Mouse (Mus musculus): ENCODE measurements at regions not wholly inside any gene's neighbourhood (a gene's known extent, or its start where the extent isn't known, plus 50 kb on each side); places are given as distances from the start of the nearest gene placed in this dataset.

DNA sequence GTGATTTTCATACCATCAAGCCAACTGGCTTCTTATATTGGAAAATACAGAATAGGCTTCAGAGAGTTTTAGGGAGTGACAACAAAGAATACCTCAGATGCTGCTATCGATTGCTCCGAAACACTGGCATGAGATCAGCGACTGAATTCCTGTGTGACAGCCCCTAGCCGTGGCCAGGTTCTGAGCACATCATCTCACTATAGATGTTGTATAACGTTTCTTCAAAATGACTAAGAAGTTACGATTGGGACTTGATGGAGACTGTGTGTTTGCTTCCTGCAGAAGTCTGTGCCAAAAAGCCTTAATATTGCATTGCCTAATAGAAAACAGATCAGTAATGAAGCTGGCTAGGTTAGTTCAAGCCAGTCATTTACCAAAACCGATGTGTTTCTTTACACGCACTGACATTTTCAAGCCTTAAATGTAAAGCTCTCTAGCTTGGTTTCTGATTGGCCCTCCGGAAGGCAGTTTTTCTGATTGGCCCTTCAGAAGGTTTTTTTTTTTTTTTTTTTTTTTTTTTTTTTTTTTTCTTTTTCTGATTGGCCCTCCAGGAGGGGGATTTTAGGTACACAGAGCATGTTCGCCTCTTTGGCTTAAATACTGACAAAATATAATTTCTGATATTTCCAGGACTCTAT, 408.9 kb downstream of the Ttll7 start:
- Histone ChIP-seq H3K4me3 (replicated peaks; ENCODE audit: low read depth, low read length) (no peak overlapping the region), H3K4me2 (ENCODE audit: low read length) (no peak overlapping the region), H3K4me1 (replicated peaks; ENCODE audit: insufficient read depth, low read length) (no peaks in the 10 kb centered on the region), H3K36me3 (ENCODE audit: insufficient read depth, low read length) (no peaks in the 10 kb centered on the region), H3K27me3 (ENCODE audit: insufficient read depth, low read length) (no peaks in the 10 kb centered on the region), H3K9me3 (replicated peaks; ENCODE audit: low read length) (no peaks in the 10 kb centered on the region), H3K9ac (ENCODE audit: low read depth, low read length) (no peak overlapping the region), H3K27ac (no peak overlapping the region)
- no peak for TF ChIP-seq CTCF (IDR thresholded peaks at IDR 0.05; ENCODE audit: low read depth)
- no peak for DNase-seq (ENCODE audit: low spot score)
- 82% methylated on average over 10 of the region's 10 CpGs for WGBS
- ATAC-seq (replicated peaks; ENCODE audit: low FRiP score, low read depth) = no peak

DNA sequence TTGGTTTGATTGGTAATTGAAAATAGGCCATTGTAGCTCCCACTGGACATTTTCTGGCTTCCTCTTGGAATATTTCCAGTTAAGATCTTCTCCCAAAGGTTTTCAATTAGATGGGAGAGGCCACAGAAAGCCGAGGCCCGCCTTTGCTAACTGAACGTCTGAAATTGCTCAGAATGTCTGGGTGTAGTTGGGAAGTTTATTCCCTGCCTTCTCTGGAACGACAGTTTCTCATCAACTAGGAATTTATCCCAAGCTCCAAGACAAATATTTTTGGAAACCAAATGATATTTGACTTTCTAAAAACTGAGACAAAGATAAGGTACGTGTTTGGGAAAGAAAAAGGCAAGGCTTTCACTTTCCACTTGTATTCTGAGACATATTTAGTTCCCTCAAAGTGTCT, 414.4 kb downstream of the Ttll7 start:
- H3K9ac ChIP-seq (ENCODE audit: low read depth, low read length) = no peak overlapping the region
- ATAC-seq (replicated peaks; ENCODE audit: low FRiP score, low read depth) (no peak), DNase-seq (ENCODE audit: low spot score) (peak; percentile 45)
- no peak overlapping the region for H3K4me2 ChIP-seq (ENCODE audit: low read length)
- H3K36me3 ChIP-seq (ENCODE audit: insufficient read depth, low read length) = no peaks in the 10 kb centered on the region
- WGBS = 56% methylated on average over 5 of the region's 5 CpGs
- no peaks in the 10 kb centered on the region for H3K4me1 ChIP-seq (replicated peaks; ENCODE audit: insufficient read depth, low read length)
- TF ChIP-seq CTCF (IDR thresholded peaks at IDR 0.05; ENCODE audit: low read depth) = no peak
- H3K27me3 ChIP-seq (ENCODE audit: insufficient read depth, low read length) = no peaks in the 10 kb centered on the region
- H3K4me3 ChIP-seq (replicated peaks; ENCODE audit: low read depth, low read length) = no peak overlapping the region
- no peaks in the 10 kb centered on the region for H3K9me3 ChIP-seq (replicated peaks; ENCODE audit: low read length)
- H3K27ac ChIP-seq = no peak overlapping the region

DNA sequence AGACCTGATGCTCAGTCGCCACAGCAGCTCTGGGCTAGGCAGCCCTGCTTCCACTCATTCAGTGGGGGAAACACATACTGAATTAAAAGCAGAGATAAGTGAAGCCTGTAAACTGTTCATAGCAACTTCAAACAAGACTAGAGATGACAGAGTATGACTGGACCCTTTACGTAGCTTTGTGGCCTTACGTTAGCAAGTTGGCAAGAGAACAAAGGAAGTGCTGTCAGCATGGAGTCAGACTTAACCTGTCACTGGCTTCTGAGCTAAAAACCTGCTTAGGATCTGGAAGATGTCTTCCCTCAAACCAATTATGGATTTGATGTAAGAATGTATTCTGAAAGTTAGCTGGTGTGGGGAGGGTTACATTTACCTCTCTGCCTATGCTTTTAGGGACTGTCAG, 421.3 kb downstream of the Ttll7 start:
- WGBS = 86% methylated on average over 3 of the region's 3 CpGs
- no peak overlapping the region for H3K27ac ChIP-seq
- ATAC-seq (replicated peaks; ENCODE audit: low FRiP score, low read depth) (no peak), DNase-seq (ENCODE audit: low spot score) (no peak)
- TF ChIP-seq CTCF (IDR thresholded peaks at IDR 0.05; ENCODE audit: low read depth) = no peak
- H3K4me3 ChIP-seq (replicated peaks; ENCODE audit: low read depth, low read length) = no peak overlapping the region
- no peaks in the 10 kb centered on the region for H3K27me3 ChIP-seq (ENCODE audit: insufficient read depth, low read length)
- H3K9me3 ChIP-seq (replicated peaks; ENCODE audit: low read length) = no peaks in the 10 kb centered on the region
- H3K9ac ChIP-seq (ENCODE audit: low read depth, low read length) = no peak overlapping the region
- H3K36me3 ChIP-seq (ENCODE audit: insufficient read depth, low read length) = no peaks in the 10 kb centered on the region
- H3K4me2 ChIP-seq (ENCODE audit: low read length) = no peak overlapping the region
- H3K4me1 ChIP-seq (replicated peaks; ENCODE audit: insufficient read depth, low read length) = no peaks in the 10 kb centered on the region

DNA sequence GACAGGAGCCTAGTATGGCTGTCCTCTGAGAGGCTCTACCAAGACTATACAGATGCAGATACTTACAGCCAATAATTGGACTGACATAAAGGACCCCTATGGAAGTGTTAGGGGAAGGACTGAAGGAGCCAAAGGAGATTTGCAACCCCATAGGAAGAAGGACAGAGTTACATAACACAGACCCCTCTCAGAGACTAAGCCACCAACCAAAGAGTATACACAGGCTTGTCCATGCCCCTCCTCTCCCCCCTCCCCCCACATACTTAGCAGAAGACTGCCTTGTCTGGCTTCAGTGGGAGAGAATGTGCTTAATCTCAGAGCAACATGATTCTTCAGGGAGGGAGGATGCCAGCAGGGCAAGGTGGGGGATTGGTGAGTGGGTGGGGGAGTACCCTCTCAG, 426.4 kb downstream of the Ttll7 start:
- H3K4me3 ChIP-seq (replicated peaks; ENCODE audit: low read depth, low read length) = no peak overlapping the region
- TF ChIP-seq CTCF (IDR thresholded peaks at IDR 0.05; ENCODE audit: low read depth) = no peak
- H3K27me3 ChIP-seq (ENCODE audit: insufficient read depth, low read length) = no peaks in the 10 kb centered on the region
- no peak overlapping the region for H3K9ac ChIP-seq (ENCODE audit: low read depth, low read length)
- DNase-seq (ENCODE audit: low spot score) (no peak), ATAC-seq (replicated peaks; ENCODE audit: low FRiP score, low read depth) (no peak)
- H3K4me1 ChIP-seq (replicated peaks; ENCODE audit: insufficient read depth, low read length) = no peaks in the 10 kb centered on the region
- H3K4me2 ChIP-seq (ENCODE audit: low read length) = no peak overlapping the region
- no peak overlapping the region for H3K27ac ChIP-seq
- H3K36me3 ChIP-seq (ENCODE audit: insufficient read depth, low read length) = no peaks in the 10 kb centered on the region
- H3K9me3 ChIP-seq (replicated peaks; ENCODE audit: low read length) = no peaks in the 10 kb centered on the region

DNA sequence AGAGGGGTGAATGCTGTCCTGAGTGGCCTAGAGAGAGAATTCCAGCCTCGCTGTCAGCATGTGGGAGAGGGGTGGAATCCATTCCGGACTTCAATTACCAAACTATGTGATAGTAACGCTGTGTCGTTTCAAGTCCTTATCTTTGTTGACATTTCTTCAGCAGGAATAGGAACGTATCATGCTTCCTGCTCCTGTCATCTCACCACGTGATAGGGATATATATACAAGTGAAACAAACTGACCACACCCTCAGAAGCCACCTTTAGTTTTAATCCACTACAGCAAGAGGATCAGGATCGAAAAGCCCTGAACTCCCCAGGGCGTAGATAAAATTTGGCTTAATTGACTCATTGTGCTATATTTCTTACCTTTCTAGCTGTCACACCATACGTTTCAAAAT, 431.6 kb downstream of the Ttll7 start:
- ATAC-seq (replicated peaks; ENCODE audit: low FRiP score, low read depth) (no peak), DNase-seq (ENCODE audit: low spot score) (no peak)
- no peak for TF ChIP-seq CTCF (IDR thresholded peaks at IDR 0.05; ENCODE audit: low read depth)

DNA sequence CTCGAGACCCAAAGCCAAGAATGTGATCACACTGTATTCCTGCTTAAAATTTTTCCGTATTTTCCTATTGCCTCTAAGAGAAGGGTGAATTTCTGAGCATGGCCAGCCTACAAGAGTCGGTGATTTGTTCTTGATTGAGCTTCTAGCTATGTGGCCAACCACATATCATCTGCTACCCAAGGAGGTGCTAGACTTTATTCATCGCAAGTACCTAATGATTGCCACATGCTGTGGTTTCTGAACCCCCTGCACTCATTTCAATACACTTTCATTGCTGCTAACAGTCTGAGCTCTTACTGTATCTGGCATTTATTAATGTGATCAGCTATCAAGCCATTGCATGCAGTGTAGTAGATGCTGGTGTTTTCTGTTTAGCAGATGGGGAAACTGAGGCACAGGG, 432.2 kb downstream of the Ttll7 start:
- no peak overlapping the region for H3K9ac ChIP-seq (ENCODE audit: low read depth, low read length)
- no peak overlapping the region for H3K4me3 ChIP-seq (replicated peaks; ENCODE audit: low read depth, low read length)
- H3K4me2 ChIP-seq (ENCODE audit: low read length) = no peak overlapping the region
- no peak for TF ChIP-seq CTCF (IDR thresholded peaks at IDR 0.05; ENCODE audit: low read depth)
- WGBS = 87% methylated on average over 4 of the region's 4 CpGs
- no peak for ATAC-seq (replicated peaks; ENCODE audit: low FRiP score, low read depth)
- DNase-seq (ENCODE audit: low spot score) = no peak
- no peaks in the 10 kb centered on the region for H3K36me3 ChIP-seq (ENCODE audit: insufficient read depth, low read length)
- H3K27ac ChIP-seq = no peak overlapping the region
- no peaks in the 10 kb centered on the region for H3K9me3 ChIP-seq (replicated peaks; ENCODE audit: low read length)
- H3K27me3 ChIP-seq (ENCODE audit: insufficient read depth, low read length) = no peaks in the 10 kb centered on the region
- H3K4me1 ChIP-seq (replicated peaks; ENCODE audit: insufficient read depth, low read length) = no peaks in the 10 kb centered on the region

More for the DNA sequence above, 431.6 kb downstream of the Ttll7 start:
- Histone ChIP-seq H3K4me3 (replicated peaks; ENCODE audit: low read depth, low read length) (no peak overlapping the region), H3K4me2 (ENCODE audit: low read length) (no peak overlapping the region), H3K27me3 (ENCODE audit: insufficient read depth, low read length) (no peaks in the 10 kb centered on the region), H3K27ac (no peak overlapping the region), H3K9ac (ENCODE audit: low read depth, low read length) (no peak overlapping the region), H3K36me3 (ENCODE audit: insufficient read depth, low read length) (no peaks in the 10 kb centered on the region), H3K4me1 (replicated peaks; ENCODE audit: insufficient read depth, low read length) (no peaks in the 10 kb centered on the region), H3K9me3 (replicated peaks; ENCODE audit: low read length) (no peaks in the 10 kb centered on the region)
- 61% methylated on average over 9 of the region's 9 CpGs for WGBS

DNA sequence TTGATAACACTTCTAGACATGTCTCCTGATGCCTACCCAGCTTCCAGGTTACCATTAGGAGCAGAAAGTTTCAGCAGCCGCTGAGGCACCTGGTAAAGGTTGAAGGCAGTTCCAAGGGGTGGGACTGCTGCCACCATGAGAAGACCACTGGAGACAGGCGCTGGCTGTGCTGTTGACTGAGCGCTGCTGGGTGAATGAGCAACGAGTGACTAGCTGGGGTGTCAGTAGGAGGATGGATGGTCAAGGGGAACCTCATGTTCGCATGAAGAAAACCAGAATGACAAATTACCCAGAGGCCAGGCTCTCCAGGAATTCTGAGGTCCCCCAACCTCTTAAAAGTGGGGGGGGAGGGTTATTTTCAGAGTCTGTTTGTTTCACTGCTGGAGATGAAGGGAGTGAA, 433.3 kb downstream of the Ttll7 start:
- H3K4me1 ChIP-seq (replicated peaks; ENCODE audit: insufficient read depth, low read length) = no peaks in the 10 kb centered on the region
- ATAC-seq (replicated peaks; ENCODE audit: low FRiP score, low read depth) = no peak; the same call in 1 of the 2 replicates
- peak; percentile 62 for DNase-seq (ENCODE audit: low spot score)
- H3K27me3 ChIP-seq (ENCODE audit: insufficient read depth, low read length) = no peaks in the 10 kb centered on the region
- H3K27ac ChIP-seq = no peak overlapping the region
- TF ChIP-seq CTCF (IDR thresholded peaks at IDR 0.05; ENCODE audit: low read depth) = no peak
- H3K9ac ChIP-seq (ENCODE audit: low read depth, low read length) = no peak overlapping the region
- no peaks in the 10 kb centered on the region for H3K9me3 ChIP-seq (replicated peaks; ENCODE audit: low read length)
- 53% methylated on average over 5 of the region's 5 CpGs for WGBS
- H3K4me2 ChIP-seq (ENCODE audit: low read length) = no peak overlapping the region
- no peak overlapping the region for H3K4me3 ChIP-seq (replicated peaks; ENCODE audit: low read depth, low read length)
- no peaks in the 10 kb centered on the region for H3K36me3 ChIP-seq (ENCODE audit: insufficient read depth, low read length)
